Mouse (Mus musculus): ENCODE data around the gene Foxa2. TPM values are rescaled to one million over a fixed set of nuclear protein-coding genes. Genes with fewer than 3 reads are reported as not detected.

The Foxa2 gene
- total RNA-seq, 1 experiment from 2014 or later = not detected

DNA sequence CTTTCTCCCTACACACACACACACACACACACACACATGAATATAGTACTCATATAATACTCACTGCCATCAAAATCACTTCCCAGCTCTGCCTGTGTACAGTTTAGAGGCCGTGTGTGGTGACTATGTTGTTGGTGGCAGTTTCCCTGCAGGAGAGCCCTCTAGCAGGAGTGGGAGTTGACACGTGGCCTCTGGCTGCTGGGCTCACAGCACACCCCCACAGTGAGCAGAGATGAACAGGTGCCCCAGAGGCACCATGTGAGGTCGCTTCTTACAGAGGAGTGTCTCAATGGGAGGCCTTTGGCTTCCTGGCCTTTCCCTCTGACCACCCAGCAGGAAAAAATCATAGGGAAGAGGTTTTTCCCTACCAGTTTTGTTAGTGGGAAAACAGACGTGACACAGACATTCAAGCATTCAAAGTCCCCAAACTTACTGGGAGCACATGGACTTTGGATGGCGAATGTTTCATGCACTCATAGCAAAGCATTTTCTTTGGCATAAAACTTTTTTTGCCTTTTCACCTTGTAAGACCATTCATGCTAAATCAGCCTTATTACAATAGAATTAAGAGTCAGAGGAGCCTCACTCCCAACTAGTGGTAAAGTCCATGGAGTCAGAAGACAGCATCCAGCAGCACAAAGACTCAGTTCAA is 24.7 kb downstream of the Foxa2 start:
- no peak for ATAC-seq (replicated peaks in 1 of 2; ENCODE audit: insufficient read depth in 1 of 2, low FRiP score in 2 of 2, low TSS enrichment in 1 of 2, low read depth in 1 of 2, poor library complexity in 2 of 2, severe bottlenecking in 2 of 2)

DNA sequence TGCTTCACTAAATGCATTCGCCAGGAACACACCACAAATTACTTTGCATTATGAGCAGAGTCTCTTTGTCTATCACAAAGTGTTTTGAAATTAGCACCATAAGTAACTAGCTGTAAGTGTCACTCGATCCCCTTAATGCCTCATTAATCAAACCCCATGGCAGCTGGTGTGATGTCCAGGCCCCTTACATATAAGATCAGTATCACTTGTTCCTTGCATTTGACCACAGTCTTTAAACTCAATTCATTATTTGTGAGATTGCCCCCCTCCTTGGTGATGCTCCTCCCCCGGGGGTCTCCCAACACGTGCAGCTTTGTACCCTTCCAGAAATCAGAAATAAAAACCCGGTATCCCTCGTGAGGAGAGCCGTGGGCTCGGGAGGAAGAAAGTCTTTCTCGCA is 25.8 kb downstream of the Foxa2 start:
- ATAC-seq (replicated peaks in 1 of 2; ENCODE audit: insufficient read depth in 1 of 2, low FRiP score in 2 of 2, low TSS enrichment in 1 of 2, low read depth in 1 of 2, poor library complexity in 2 of 2, severe bottlenecking in 2 of 2) = no peak

DNA sequence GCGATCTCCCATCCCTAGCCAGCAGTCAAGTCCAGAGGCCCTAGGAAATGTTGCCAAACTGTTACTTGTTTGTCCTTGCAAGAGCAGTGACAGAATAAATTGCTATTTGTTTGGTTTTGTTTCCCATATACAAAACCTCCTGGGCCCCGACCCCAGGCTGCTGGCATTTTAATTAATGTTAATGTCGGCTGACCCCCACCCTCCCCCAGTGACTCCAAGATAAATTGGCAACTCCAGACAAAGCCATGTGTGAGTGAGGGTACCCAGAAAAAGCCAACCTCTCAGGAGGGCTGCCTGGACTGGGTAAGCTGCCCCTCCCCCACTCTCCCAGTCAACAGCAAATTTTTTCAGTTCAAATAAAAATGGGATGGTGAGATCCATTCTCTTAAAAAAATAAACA is 26.6 kb downstream of the Foxa2 start:
- no peak for ATAC-seq (replicated peaks in 1 of 2; ENCODE audit: insufficient read depth in 1 of 2, low FRiP score in 2 of 2, low TSS enrichment in 1 of 2, low read depth in 1 of 2, poor library complexity in 2 of 2, severe bottlenecking in 2 of 2)

DNA sequence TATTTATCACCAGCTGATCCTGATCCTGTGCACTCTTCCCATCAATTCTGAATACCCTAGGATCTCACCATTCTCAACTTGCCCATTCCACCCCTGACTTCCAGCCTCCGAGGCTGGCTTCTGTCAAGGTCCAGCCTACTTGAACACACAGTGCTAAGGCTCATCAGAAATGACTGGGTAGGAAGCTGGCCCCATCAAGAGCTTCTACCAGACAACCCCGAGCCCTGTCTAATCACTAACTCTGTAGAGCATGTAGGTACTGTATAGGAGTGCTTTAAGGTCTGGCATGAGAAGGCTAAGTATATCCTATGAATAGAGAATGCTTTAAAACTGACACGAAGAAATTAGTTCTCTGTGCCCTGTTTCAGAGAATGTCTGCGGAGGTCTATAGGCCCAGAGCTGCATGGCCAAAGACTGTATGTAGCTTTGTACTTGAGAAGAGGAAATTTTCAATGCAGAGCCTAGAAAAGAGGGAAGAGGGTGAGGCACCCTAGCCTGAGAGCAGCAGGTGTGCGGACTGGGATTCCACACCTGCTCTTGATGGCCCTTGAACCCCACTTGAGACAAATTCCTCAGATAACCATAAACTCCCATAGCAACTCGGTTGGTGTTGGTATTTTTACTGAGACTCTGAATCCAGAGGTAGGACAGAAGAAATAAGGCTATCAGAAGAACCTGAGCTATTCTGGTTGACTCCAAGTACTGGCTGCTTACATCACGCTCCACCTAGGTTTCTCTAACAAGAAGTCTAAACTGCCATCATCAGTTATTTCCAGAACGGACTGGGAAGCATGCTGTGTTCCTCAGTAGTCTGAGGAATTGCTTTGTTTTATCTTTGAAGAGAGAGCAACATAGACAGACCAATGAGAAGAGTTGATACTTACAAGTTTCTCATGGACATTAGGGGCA is 28.7 kb downstream of the Foxa2 start:
- ATAC-seq (replicated peaks in 1 of 2; ENCODE audit: insufficient read depth in 1 of 2, low FRiP score in 2 of 2, low TSS enrichment in 1 of 2, low read depth in 1 of 2, poor library complexity in 2 of 2, severe bottlenecking in 2 of 2) = no peak

DNA sequence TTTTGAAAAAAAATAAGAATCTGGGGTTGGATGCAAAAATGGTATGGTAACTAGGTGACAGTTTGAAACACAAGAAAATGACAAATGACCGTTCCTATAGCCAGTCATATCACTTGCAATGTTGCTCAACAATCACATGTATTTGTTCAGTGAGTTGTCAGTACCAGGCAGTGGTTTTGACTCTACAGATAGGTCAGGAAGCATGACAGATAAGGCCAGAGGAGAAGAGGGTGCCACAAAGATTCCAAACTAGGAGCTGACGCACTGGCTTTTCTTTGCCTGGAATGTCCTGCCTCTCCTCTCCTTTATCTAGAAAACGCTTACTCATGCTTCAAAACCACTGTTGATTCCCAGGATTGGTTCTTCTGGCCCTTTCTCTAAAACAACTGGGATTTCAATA is 33.4 kb downstream of the Foxa2 start:
- no peak for ATAC-seq (replicated peaks in 1 of 2; ENCODE audit: insufficient read depth in 1 of 2, low FRiP score in 2 of 2, low TSS enrichment in 1 of 2, low read depth in 1 of 2, poor library complexity in 2 of 2, severe bottlenecking in 2 of 2)

DNA sequence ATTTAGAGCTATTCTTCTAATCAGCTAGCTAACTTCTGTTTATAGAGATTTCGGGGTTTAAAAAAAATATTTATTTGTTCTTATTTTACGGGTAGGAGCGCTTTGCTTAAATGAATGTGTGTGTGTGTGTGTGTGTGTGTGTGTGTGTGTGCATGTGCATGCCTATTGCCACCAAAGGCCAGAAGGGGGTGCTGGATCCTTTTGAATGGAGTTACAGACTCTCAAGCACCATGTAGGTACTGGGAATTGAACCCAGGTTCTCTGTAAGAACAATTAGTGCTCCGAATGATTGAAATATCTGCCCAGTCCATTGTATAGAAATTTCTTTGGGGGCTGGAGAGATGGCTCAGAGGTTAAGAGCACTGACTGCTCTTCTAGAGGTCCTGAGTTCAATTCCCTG is 37.7 kb downstream of the Foxa2 start:
- ATAC-seq (replicated peaks in 1 of 2; ENCODE audit: insufficient read depth in 1 of 2, low FRiP score in 2 of 2, low TSS enrichment in 1 of 2, low read depth in 1 of 2, poor library complexity in 2 of 2, severe bottlenecking in 2 of 2) = no peak

GRCm38 (mm10) chr2:148004554-148005521 is 41.9 kb downstream of the Foxa2 start:
- no peak for ATAC-seq (replicated peaks in 1 of 2; ENCODE audit: insufficient read depth in 1 of 2, low FRiP score in 2 of 2, low TSS enrichment in 1 of 2, low read depth in 1 of 2, poor library complexity in 2 of 2, severe bottlenecking in 2 of 2)

DNA sequence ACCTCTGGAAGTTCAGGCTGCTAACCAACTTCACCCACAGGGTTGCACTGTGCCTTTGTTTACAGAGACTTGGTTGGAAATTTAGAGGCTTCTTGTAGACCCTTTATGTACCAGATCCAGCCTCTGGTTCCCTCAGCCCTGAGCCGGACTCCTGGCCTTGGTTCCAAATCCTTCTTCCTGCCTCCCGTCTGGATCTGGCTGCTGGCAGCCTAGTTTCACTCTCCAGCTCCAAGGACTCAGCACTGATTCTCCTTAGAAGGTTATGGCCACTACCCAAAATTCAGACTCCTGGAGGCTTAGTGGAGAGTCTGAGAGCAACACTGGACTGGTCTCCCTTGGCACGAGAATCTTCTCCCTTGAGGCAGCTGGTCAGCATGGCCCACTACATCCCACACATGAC is 43.3 kb downstream of the Foxa2 start:
- no peak for ATAC-seq (replicated peaks in 1 of 2; ENCODE audit: insufficient read depth in 1 of 2, low FRiP score in 2 of 2, low TSS enrichment in 1 of 2, low read depth in 1 of 2, poor library complexity in 2 of 2, severe bottlenecking in 2 of 2)

DNA sequence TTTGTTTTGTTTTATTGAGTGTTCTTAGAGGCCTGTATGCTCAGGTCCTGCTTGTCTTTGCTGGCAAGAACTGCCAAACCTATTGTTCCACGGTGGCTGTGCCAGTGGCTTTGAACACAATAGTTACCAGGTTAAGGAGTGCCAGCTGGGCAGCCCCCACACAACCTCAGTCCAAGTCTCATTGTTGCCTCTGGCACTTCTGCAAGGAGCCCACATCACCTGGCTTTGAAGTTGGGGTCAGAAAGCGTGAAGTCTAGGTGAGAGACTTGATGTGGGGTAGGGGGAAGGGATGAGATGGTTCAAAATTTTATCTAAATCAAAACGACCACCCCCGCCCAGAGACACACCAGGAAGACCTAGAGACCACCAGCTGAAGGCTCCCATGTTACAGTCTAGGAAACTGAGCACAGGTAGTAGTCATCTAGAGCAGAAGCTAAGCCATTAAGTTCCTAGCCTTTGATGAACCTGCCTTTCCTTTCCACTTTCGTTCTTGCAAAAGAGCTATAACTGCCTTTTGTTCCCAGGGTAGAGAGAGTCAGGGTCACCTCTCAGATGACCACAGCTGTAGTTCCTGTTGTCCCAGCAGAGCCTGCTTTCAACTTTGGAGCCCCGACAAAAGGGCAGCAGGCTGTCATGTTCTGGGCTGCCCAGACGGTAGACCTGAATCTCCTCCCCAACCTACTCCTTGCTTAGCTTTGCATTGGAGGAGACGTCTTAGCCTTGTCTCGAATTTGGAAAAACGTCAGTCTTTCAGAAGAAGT is 48.4 kb downstream of the Foxa2 start:
- ATAC-seq (replicated peaks in 1 of 2; ENCODE audit: insufficient read depth in 1 of 2, low FRiP score in 2 of 2, low TSS enrichment in 1 of 2, low read depth in 1 of 2, poor library complexity in 2 of 2, severe bottlenecking in 2 of 2) = no peak

DNA sequence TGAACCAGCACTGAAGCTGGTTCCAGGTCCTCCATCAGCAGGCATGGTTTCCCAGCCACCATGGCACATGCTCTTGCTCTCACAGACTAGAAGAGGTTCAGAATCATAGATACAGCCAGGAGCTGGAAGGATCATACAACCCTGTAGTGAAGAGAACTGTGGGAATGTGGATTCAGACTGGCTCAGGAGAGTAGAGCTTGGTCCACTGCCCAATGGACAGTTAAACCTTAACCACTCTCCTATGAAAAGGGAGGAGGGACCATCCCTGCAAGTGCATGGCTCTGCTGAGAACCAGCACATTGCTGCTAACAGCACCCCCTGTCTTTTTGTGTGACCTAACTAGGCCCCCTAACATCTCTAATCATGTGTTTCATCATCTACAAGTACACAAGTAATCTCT is 50.0 kb downstream of the Foxa2 start:
- no peak for ATAC-seq (replicated peaks in 1 of 2; ENCODE audit: insufficient read depth in 1 of 2, low FRiP score in 2 of 2, low TSS enrichment in 1 of 2, low read depth in 1 of 2, poor library complexity in 2 of 2, severe bottlenecking in 2 of 2)

DNA sequence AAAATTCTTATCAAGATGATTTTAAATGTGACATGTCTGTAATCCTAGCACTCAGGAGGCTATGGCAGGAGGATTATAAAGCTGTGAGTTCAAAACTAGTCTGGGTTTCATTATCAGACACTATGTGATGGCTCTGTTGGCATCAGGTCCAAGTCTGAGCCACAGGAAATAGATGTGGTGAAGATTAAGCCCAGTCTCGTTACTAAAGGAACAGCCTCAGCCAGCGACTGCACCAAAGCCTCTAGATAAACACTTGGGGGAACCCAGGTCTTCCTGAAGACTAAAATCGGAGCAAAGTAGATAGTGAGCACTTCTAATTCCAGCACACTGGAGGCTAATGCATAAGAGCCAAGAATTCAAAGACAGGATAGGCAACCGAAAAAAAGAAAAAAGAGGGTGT is 52.9 kb downstream of the Foxa2 start:
- ATAC-seq (replicated peaks in 1 of 2; ENCODE audit: insufficient read depth in 1 of 2, low FRiP score in 2 of 2, low TSS enrichment in 1 of 2, low read depth in 1 of 2, poor library complexity in 2 of 2, severe bottlenecking in 2 of 2) = peak; percentile 32 to 65; a peak in 2 of 4 replicates

GRCm38 (mm10) chr2:147992935-147993679 is 53.7 kb downstream of the Foxa2 start:
- ATAC-seq (replicated peaks in 1 of 2; ENCODE audit: insufficient read depth in 1 of 2, low FRiP score in 2 of 2, low TSS enrichment in 1 of 2, low read depth in 1 of 2, poor library complexity in 2 of 2, severe bottlenecking in 2 of 2) = no peak
